Mouse (Mus musculus) heart, adult 2 months (tissue): Measurements from ENCODE around the gene Ahcyl1.

ENCODE experiments used
- CTCF ChIP-seq: fragments of 200-600 bp; IDR thresholded peaks from 2 replicates; pipeline ENCODE4 v1.8.1; 2022; ENCODE audit warnings: antibody characterized with exemption, mild to moderate bottlenecking, moderate library complexity
- EP300 ChIP-seq: fragments of 200-500 bp; IDR thresholded peaks from 2 replicates; pipeline ENCODE4 v1.6.1; 2011; ENCODE audit warnings: low read depth, low read length, control low read depth; ENCODE audit not compliant: insufficient read depth
- POLR2A ChIP-seq: fragments of 200-500 bp; IDR thresholded peaks from 2 replicates; pipeline ENCODE4 v1.6.1; 2011; ENCODE audit warnings: mild to moderate bottlenecking, low read depth, low read length, control low read depth; ENCODE audit not compliant: insufficient read depth

DNA sequence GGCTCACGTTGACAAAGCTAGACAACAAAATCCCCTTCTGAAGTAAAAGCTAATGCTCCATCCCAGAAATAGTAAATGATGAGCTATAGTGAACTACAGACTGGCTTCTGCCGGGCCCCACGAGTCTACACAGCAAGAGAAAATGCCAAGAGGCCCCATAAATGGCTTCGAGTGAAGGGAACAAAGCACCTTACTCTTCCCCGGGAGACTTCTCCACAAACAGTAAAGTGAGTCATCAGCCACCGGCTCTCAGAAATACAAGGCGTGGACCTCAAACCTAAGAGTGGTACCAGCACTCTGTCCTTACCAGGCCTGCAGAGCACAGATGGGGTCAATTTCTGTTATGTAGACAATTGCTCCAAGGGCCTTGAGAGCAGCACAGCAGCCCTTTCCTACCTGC lies 27.6 kb downstream of the Ahcyl1 start:
- TF ChIP-seq CTCF (no peak), POLR2A (no peak), EP300 (no peak)
